Mouse (Mus musculus) adrenal gland (tissue): ENCODE data around the gene Etv6.

Experiments used
- intact Hi-C: fragments of 180-260 bp; cut with DNase I; formaldehyde crosslinking; loops from one replicate; pipeline ENCODE4 v1.15.1; 2025

The Etv6 gene

DNA sequence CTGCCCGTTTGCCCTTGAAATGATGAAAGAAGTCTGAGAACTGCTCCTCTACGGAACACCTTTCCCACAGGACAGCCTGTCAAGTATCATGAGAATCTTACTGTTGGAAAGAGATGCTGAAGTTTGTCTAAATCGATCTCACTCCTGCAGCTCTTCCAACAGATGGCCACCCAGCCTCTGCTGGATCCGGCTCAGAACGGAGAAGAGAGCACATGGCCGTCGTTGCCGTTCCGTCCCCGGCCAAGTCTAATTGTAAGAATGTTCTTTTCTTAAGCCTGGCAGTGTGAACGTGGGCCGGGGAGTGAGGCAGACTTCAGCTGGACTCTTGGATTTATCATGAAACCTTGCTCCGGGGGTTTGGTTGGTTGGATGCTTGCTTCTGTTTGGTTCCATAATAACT, 281.9 kb downstream of the Etv6 start:
- intact Hi-C loops = no loop called here
